Mouse (Mus musculus) heart, adult 18-20 months (tissue): ENCODE results near the gene Cdc25b. TPM values are rescaled to one million over a fixed set of nuclear protein-coding genes. Genes with fewer than 3 reads are reported as not detected.
A peak's percentile ranks its signal among the peaks of the same experiment; 100 is the strongest.

ENCODE experiments used
- DNase-seq, 2 experiments: peaks; one replicate each; pipeline ENCODE4 v3.0.0; 2021 to 2022; ENCODE audit warnings: mixed read lengths in 1 of 2
- total RNA-seq, 2 experiments: library from RNA; stranded (reverse); gene quantifications; 2 replicates each; pipeline ENCODE4 v1.2.3; 2021

Gene Cdc25b
- total RNA-seq, 2 experiments from 2014 or later, result 2.9 to 5.9 TPM

DNA sequence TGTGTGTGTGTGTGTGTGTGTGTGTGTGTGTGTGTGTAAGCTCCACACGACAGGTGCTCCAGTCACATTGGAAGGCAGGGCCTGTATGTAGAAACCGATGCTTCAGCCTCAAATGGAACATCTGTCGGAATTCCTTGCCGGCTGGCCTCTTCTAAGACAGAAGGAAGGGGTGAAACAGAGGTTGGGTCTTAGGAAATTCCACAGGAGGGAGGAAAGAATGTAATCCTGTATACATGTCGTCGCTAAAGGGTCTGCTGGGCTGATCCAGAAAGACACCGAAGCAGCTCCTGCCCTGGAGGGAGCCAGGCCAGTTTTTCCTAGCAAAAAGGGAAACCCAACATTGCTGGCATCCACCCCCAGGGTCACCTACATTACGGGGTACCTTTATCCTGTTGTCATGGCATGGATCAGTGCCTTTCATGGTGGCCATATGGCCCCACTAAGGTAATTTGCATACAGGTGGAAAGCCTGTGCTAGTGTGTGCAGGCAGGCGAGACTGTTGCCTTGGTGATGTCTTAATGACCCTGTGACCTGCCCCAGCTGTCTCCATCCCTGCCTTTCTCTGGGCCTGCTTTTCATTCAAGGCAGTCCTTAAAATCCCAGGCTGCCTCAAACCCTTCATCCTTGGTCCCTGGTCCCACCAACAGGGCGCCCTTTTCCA is 3.7 kb downstream of the Cdc25b start:
- no peak for DNase-seq

DNA sequence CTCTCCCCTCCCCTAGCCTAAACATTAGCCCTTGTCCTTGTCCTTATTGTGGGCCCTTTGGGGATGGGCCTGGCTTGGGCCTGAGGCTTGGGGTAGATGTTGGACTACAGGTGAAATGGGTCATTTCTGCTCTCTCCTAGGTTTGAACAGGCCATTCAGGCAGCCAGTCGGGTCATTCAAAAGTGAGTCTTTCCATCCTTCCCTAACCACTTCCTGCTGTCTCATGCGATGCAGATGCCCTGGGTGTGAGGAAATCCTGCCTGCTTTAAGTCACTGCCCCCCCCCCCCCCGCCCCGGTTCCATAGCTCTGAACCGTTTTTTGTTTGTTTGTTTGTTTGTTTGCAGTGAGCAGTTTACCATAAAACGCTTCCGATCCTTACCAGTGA is 4.2 kb downstream of the Cdc25b start:
- DNase-seq, result no peak

DNA sequence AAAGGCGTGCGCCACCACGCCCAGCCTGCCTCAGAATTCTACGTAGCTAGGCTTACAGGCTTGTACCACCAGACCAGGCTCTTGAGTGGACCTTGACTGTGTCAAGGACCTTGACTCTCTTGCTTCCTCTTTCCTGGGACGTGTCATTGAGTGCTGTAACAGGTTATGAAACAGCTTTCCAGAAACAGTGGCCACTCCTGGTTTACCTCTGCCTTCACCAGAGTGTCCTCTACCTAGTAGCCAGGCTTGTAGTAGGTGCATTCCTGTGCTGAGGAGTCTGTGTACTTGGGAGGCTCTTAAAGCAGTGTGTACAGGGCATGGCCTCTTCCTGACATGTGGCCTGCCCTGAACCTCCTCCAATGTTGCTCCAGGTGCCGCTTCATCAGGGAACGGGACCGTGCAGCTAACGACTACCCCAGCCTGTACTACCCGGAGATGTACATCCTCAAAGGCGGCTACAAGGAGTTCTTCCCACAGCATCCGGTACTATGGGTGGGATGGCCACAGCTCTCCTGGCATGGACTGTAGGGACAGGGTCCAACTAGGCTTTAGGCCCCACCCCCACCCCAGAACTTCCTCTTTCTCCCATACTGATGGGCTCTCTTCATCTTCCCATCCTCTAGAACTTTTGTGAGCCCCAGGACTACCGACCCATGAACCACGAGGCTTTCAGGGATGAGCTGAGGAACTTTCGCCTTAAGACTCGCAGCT is 10.0 kb downstream of the Cdc25b start:
- DNase-seq, result no peak

DNA sequence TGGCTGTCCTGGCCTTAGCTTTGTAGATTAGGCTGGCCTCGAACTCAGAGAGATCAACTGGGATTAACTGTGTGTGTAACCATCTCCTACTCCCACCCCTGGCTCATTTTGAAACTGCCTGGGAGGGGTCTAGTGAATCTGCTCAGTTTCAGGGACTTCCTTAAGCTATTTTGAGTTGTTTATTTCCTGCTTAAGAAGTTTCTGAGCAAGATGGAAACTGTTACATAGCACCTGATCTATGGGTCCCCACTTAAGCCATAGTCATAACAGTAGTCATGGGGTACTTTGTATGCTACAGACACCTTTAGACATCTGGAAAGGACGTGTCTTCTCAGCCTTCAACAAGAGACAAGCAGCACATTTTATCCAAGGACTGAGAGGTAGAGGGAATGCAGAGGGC is 14.0 kb downstream of the Cdc25b start:
- no peak for DNase-seq

DNA sequence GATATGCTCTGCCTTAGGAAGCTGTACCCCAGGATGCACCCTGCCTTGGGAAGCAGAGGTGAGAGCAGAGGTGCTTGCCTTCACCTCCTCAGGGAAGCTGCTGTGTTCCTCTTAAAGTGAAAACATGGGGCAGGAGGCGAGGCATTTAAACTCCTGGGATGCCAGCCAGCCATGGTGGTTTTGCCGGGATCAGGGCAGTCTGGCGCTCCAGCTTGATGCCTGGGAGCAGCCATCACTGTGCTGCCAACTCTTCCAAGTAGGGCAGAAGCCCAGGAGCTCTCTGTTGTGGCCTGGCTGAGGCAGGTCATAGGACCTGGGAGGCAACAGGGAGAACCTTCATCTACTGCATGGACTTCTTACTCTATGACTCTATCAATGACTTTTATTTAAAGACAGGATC is 14.5 kb downstream of the Cdc25b start:
- no peak for DNase-seq

DNA sequence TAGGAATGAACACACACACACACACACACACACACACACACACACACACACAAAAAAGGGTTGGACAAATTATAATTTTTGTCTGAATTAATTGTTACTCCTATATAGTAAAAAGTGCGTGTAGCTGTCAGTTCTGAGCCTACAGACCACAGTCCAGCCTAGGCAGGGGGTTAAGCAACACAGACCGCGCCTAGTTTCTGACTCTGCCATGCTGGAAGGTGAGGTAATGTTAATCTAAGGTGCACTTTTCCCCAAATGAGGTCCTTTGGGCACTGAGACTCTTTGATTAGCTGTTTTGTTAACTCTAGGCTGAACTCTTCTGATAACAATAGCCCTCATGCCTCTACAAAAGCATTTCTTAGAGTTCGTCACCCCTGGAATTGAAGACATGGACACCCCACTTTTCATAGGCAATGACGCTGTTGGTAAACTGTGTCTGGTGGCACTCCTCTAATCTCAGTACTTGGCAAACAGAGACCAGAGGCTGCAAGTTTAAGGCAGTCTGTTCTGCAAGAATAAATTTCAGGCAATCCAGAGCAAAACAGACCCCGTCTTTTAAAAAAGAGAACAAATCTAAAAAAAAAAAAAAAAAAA is 17.2 kb downstream of the Cdc25b start:
- no peak for DNase-seq

DNA sequence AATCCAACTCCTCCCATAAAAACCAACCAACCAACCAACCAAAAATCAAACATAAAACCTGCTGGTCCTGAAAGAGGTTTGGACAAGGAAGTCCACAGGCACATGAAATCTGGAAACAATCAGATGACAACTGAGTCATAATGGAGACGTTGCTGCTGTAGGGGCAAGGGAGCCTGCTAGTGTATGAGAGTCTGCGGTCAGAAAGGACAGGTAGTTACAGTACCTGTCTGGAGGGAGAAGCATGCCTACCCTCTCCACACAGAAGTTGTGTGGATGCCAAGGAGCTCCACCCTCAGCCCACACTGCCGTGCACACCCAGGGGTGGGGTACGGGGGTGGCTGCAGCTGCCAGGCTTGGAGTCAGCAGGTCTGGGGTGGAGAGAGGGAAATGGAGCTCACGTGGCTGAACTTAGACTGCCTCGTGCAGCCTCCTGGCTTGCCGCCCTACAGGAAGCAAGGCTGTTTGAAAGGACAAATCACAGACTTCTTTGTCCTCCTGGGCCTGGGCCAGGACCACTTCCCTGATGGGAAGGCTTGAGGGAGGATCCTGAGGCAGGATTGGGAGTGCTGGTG is 17.7 kb downstream of the Cdc25b start:
- DNase-seq, result peak; percentile 97 to 98

DNA sequence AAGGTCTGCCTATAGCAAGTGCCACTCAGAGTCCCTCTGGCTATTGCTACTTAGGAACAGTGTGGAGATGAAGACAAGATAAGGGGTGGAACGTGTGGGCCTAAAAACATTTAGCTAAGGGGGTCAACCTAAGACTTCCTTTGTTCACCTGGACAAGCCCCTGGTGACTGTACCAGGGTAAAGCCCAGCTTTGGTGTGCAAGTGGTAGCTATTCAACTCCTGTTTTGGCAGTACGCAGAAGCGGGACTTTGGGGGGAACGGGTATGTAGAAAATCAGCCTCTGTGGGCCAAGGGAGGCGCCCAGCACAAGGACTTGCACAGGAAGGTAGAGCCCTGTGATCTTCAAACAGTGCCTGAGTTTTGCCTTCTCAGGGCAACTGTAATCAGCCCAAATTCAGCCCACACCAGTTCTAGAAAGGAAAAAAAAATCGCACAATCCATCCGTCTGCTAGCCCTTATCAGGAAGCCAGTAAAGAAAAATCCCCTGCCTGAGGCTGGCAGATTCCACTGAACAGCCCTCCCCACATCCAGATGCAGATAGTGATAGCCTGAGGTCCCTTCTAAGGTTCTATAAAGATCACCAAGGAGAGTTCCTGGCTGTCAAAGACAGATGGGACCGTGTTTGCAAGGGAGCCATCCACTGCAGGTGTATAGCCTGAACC is 18.9 kb downstream of the Cdc25b start:
- no peak for DNase-seq

DNA sequence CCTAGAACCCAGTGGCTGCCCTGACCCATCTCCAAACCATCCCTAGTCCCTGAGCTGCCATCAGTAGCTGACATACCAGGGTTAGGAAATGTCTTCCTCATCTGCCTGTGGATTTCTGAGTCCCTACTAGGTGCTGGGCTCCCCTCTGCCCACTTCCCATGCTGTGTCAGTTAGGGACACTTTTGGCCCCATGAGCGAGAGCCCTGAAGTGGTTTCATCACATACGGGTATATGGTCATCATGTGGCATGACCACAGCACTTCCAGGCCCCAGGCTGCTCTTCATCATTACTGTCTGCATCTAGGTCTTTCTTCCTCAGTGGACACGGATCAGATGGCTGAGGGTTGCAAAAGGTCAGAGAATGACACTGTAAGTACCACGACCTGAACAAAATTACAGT is 20.0 kb downstream of the Cdc25b start, which contains the start of gene Ap5s1:
Gene Ap5s1, plus strand, starts transcription at position 301 of the 400 bp plus-strand sequence.
- DNase-seq, result no peak

DNA sequence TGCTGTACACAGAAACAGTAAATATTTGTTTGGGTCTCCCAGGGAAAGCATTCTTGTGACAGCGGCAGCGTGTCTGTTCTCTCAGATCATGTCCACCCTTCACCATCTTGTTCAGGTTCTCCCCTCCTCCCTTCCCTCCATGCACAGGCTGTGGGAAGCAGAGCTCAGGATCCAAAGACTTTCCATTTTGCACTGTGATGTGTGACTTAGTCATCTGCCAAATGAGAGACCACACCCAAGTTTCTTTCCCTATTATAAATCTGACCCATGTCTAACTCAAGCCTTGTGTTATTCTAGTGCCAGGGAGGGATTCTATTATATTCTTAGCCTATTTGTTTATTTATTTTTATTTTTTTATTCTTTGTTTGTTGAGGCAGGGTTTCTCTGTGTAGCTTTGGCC is 21.6 kb downstream of the Cdc25b start:
- no peak for DNase-seq

DNA sequence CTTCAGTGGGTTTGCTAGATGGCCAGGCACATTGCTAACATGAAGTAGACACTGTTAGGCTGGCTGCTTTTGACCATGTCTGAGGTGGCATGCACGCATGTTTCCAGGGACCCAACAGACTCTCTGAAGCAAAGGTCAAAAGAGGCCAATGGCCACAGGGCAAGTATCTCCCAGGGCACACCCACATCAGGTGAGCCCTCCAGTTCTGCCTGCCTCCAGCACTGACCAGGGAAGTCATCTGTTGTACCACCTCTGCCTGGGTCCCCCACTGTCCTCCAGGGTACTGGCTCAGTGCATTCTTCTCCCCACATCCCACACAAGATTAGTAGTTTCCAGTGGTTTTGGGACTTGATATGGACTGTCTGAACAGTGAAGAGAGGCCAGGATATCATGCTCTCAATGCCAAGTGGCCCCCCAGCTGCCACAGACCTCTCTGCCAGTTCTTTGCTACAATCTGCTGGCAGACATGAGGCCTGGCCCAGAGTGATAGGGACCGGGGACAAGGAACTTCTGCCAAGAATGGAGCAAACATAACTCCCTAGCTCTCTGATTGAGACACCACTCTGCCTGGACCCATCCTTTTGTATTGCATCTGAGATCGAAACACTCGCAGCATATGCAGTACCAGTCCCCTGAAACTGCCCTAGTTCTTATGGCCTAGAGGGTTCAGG is 22.5 kb downstream of the Cdc25b start:
- no peak for DNase-seq

DNA sequence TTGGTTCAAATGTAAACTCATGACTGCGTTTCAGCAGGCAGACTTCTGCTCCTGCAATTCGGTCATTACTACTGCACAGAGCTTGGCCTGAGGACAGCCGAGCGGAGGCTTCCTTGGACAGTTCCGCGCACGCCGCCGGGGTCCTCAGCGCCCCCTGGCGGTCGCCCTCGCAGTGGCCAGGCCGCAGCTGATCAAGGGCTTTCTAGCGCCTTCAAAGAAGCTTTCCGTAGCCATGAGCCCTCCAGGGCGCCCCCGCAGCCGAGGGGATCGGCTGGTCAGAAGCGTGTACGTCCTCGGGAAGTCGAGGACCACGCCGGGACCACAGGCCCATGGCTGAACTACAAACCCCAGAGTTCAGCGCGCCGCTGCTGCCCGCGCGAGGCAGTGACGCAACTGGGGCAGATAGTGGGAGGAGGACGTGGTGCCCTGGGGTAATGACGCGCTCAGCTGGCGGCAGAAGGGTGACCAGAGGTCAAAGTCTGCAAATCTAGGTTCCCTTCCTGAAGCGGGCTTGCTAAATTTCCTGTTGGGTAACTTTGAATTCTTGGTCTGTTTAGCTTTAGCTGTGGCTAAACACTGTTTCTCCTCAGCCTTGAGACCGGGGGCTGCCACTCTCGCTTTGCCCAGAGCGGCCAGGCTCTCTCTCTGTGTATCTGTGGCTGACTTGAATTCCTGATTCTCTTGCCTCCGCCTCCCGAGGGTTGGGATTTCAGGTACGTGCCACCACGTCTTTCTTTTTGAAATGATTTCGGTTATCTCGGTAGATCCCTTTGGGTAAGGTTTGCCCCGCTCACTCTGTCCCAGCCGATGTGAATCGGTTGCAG is 23.4 kb downstream of the Cdc25b start:
- peak; percentile 97 to 98 for DNase-seq

DNA sequence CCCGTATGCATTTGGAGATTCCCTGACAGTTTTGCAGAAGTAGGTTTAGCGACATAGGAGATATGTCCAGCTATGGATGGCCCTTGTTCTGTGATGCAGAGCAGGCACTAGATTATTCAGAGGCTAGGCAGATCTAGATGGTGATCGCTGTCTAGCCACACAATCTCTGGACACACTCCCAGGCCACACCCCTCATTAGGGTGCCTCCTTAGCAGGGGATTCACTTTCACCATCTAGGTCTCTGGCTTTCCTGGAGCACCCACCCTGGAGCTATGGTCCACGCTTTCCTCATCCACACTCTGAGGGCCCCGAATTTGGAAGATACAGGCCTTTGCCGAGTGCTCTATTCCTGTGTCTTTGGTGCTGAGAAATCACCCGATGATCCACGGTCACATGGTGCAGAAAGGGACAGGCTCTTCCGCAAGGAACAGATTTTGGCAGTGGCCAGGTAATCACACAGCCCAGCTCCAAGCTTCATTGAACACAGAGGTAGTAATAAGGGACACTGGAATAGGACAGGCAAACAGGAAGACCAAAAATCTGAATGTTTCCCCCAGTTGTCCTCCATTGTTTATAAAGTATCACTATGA is 24.4 kb downstream of the Cdc25b start:
- peak; percentile 43 to 67 for DNase-seq

DNA sequence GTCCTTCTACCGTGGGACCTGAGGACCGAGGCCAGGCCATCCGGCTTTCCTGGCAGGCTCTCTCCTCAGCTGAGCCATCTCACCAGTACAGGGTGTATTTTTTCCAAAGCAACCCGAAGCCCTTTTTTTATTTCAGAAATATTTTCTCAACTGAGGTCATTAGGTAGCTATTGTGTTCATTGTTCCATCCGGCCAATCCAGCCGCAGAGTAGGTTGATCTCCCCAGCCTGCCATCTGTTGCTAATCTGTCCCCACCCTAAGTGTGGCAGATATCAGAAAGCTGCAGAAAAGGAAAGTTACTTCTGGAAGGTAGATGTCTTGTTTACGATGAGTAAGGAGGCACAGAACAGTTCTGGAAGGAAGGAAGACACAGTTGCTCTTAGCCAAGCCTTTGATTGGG is 27.0 kb downstream of the Cdc25b start:
- DNase-seq, result peak; percentile 57 to 67

DNA sequence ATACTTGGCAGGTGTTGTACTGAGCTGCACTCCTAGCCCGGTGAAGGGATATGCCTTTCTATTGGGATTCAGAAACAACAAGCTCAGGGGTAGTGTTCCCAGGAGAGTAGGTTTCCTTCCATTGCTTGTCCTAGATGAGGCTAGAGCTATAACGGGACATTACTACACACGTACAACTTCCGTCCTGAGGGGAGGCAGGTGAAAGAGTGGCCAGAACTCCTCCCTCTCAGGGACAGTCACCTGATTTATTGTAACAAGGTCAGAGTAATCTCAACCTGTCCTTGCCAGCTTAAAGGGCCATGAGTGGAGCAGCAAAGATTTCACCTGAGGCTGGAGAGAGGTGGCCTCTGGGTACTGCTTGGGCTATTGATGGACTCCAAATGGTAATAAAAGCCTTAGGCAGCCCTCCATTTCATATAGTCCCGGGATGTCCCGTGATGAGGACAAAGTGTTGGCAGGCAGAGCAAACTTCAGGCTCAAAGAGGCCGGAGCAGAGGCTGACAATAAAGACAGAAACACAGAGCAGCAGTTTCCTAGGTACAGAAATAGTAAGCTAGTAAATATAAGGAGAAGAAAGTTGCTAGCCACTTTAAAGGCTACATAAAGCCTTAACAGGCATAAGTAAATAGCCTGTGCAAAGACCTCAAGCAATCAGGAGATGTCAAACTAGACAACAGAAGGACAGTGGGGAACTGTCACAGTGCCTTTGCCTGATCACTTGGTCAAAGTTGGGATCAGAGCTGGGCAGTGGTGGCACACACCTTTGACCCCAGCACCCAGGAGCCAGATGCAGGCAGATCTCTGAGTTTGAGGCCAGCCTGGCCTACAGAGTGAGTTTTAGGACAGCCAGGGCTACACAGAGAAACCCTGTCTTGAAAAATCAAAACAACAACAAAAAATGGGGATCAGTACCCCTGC is 29.5 kb downstream of the Cdc25b start:
- peak; percentile 68 to 84 for DNase-seq

DNA sequence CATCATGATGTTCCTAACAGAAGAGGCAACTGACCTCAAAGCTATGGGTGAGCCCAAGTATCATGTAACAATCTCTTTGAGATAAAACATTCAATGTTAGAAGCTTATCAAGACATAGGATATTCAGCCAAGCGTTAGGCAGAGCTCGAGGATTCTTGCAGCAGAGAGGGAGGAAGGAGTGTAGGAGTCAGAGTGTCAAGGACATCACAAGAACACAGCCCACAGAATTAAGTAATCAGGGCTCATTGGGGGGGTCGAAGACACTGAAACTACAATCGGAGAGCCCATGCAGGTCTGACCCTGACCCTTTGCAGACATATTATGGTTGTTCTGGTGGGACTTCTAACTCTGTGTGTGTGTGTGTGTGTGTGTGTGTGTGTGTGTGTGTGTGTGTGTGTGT is 33.3 kb downstream of the Cdc25b start:
- no peak for DNase-seq

DNA sequence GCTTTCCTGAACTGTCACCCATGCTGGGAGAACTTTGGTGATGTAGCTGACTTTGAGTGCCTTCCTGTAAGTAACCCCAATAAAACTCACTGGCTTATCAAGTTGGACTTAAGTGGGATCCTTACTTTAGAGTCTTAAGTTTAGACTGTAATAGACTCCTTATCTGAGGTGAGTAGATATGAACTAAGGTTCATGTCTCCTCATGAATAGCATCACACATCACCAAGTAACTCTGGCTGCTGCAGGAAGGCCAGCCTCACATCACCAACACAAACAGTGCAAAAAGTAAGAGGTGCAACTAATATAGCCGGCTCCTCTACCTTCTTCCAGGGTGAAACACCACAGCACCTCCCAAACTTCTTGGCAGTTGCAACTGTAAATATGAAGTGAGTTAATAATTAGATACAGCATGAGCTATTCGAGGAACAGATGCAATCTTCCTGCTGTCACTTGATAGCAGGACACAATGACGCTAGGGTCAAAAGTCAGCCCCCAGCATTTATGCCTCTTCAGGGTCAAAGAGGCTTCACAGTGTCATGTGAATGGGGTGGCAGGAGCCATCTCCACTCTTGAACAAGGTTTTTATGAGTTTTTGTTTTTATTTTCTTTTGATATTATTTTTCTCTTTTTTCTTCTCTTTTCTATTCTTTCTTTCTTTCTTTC is 35.2 kb downstream of the Cdc25b start:
- DNase-seq, result no peak

DNA sequence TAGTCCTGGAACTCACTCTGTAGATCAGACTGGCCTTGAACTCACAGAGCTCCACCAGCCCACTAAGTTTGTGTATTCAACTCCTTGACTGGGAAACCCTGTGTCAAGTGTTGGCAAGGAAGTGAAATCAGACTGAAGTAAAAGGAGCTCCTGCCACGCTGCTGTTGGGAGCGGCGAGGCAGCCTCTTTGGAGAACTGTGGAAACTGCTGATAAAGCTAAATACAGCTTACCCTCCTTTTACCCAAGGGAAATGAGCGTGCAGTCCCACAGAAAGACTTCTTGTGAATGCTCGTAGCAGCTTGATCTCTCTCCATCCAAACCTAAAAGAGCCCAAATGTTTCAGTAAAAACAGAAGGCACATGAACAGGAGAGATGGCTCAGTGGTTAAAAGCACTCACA is 35.8 kb downstream of the Cdc25b start:
- peak in 1 of 2 experiments; percentile 41 for DNase-seq

DNA sequence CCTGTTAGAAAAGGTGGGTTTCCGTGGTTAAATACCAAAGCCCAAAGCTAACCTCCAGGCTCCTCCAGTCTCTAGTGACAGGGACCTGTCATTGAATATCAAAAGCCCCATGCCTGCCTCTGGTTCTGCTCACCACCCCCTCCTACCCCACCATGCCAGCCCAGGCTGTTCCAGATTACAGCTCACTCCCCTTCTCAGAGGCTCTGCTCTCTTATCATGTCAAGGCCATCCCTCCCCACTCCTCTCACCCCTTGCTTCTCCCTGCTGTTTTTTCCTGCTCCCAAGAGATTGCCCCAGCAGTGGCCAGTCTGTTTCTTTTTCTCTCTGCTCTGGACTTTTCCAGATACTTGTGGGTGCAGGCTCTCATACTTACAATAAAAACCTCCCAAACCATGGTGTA is 36.8 kb downstream of the Cdc25b start:
- no peak for DNase-seq
